Mouse (Mus musculus): ENCODE measurements around the gene Tas2r113. TPM values are rescaled to one million over a fixed set of nuclear protein-coding genes. Genes with fewer than 3 reads are reported as not detected.
"Not testable (repeated sequence)": the region's sequence is repeated elsewhere in the genome, so short reads cannot be mapped to it uniquely, and the experiment has no call there.

The Tas2r113 gene
- polyA plus RNA-seq (2015; fragmentation: Nextera tagmentation; extraction: Ambion mirVana), result not detected in 2 replicates

- no peaks in the 10 kb centered on the region for H3K27me3 ChIP-seq
- H3K27ac ChIP-seq (replicated peaks), result no peak within 1 kb of the TSS
- no peak within 1 kb of the TSS for H3K4me2 ChIP-seq (replicated peaks)
- no peaks in the 10 kb centered on the region for H3K9me3 ChIP-seq (replicated peaks)
- 65% methylated on average over 1 of the region's 1 CpGs for WGBS
- no peak within 1 kb of the TSS for H3K9ac ChIP-seq
- no peak within 1 kb of the TSS for H3K4me3 ChIP-seq (replicated peaks)
- no peaks in the 10 kb centered on the region for H3K36me3 ChIP-seq
- ATAC-seq (ENCODE audit: insufficient number of reproducible peaks, low FRiP score, low TSS enrichment, low read depth), result no peak
- H3K4me1 ChIP-seq, result no peaks in the 10 kb centered on the region
Measured at GRCm38 (mm10) chr6:132892711-132893110, at the start of gene Tas2r113. Tas2r113 (plus strand) TSS chr6:132893011.

GRCm38 (mm10) chr6:132846842-132847241, 46.0 kb upstream of the Tas2r113 start, which contains the start of gene Tas2r123:
Tas2r123 (plus strand) TSS chr6:132847142.
- Histone ChIP-seq H3K36me3 (no peaks in the 10 kb centered on the region), H3K27me3 (no peaks in the 10 kb centered on the region), H3K9ac (no peak within 1 kb of the TSS), H3K4me3 (replicated peaks) (no peak within 1 kb of the TSS), H3K27ac (replicated peaks) (no peak within 1 kb of the TSS), H3K4me1 (no peaks in the 10 kb centered on the region), H3K4me2 (replicated peaks) (no peak within 1 kb of the TSS), H3K9me3 (replicated peaks) (no peaks in the 10 kb centered on the region)
- no peak for ATAC-seq (ENCODE audit: insufficient number of reproducible peaks, low FRiP score, low TSS enrichment, low read depth)
- WGBS, result 75% methylated on average over 1 of the region's 1 CpGs

- H3K9ac ChIP-seq, result no peak within 1 kb of the TSS
- H3K4me3 ChIP-seq (replicated peaks), result no peak within 1 kb of the TSS
- no peak for ATAC-seq (ENCODE audit: insufficient number of reproducible peaks, low FRiP score, low TSS enrichment, low read depth)
- H3K36me3 ChIP-seq, result no peaks in the 10 kb centered on the region
- no peaks in the 10 kb centered on the region for H3K27me3 ChIP-seq
- H3K4me2 ChIP-seq (replicated peaks), result no peak within 1 kb of the TSS
- no peak within 1 kb of the TSS for H3K27ac ChIP-seq (replicated peaks)
- 75% methylated on average over 1 of the region's 1 CpGs for WGBS
- no peaks in the 10 kb centered on the region for H3K4me1 ChIP-seq
- H3K9me3 ChIP-seq (replicated peaks), result no peaks in the 10 kb centered on the region
Measured at GRCm38 (mm10) chr6:132855138-132855537, 37.7 kb upstream of the Tas2r113 start, which contains the start of gene Tas2r116. Tas2r116 (plus strand) TSS chr6:132855438.

GRCm38 (mm10) chr6:132867708-132868107, 25.1 kb upstream of the Tas2r113 start, which contains the start of gene Tas2r110:
Tas2r110 (plus strand) TSS chr6:132868008.
- no peak for ATAC-seq (ENCODE audit: insufficient number of reproducible peaks, low FRiP score, low TSS enrichment, low read depth)
- Histone ChIP-seq H3K27ac (replicated peaks) (no peak within 1 kb of the TSS), H3K27me3 (no peaks in the 10 kb centered on the region), H3K4me3 (replicated peaks) (no peak within 1 kb of the TSS), H3K9ac (no peak within 1 kb of the TSS), H3K9me3 (replicated peaks) (no peaks in the 10 kb centered on the region), H3K4me2 (replicated peaks) (no peak within 1 kb of the TSS), H3K4me1 (no peaks in the 10 kb centered on the region), H3K36me3 (no peaks in the 10 kb centered on the region)

GRCm38 (mm10) chr6:132909351-132909750, 16.5 kb downstream of the Tas2r113 start, which contains the start of gene Tas2r125:
Tas2r125 (plus strand) TSS chr6:132909651.
- Histone ChIP-seq H3K4me2 (replicated peaks) (no peak within 1 kb of the TSS), H3K9me3 (replicated peaks) (no peaks in the 10 kb centered on the region), H3K27ac (replicated peaks) (no peak within 1 kb of the TSS), H3K36me3 (no peaks in the 10 kb centered on the region), H3K4me3 (replicated peaks) (no peak within 1 kb of the TSS), H3K4me1 (no peaks in the 10 kb centered on the region), H3K9ac (no peak within 1 kb of the TSS), H3K27me3 (no peaks in the 10 kb centered on the region)
- ATAC-seq (ENCODE audit: insufficient number of reproducible peaks, low FRiP score, low TSS enrichment, low read depth), result no peak
- 85% methylated on average over 3 of the region's 3 CpGs for WGBS

- not testable (repeated sequence) for H3K4me2 ChIP-seq (replicated peaks); H3K27me3 ChIP-seq; H3K4me3 ChIP-seq (replicated peaks); H3K9ac ChIP-seq; H3K27ac ChIP-seq (replicated peaks); ATAC-seq (ENCODE audit: insufficient number of reproducible peaks, low FRiP score, low TSS enrichment, low read depth); H3K9me3 ChIP-seq (replicated peaks); H3K36me3 ChIP-seq; H3K4me1 ChIP-seq
Measured at GRCm38 (mm10) chr6:132941376-132941775, 48.6 kb downstream of the Tas2r113 start.

Other genes with a start within 250 kb of the Tas2r113 start
- not detected in 2 replicates for gene A630073D07Rik, start 241.5 kb upstream of the Tas2r113 start, polyA plus RNA-seq (2015; fragmentation: Nextera tagmentation; extraction: Ambion mirVana)
- gene Tas2r120, start 236.1 kb upstream of the Tas2r113 start, polyA plus RNA-seq (2015; fragmentation: Nextera tagmentation; extraction: Ambion mirVana), result not detected in 2 replicates
- gene Tas2r121, start 192.0 kb upstream of the Tas2r113 start, polyA plus RNA-seq (2015; fragmentation: Nextera tagmentation; extraction: Ambion mirVana), result not detected in 2 replicates
- gene Tas2r122, start 181.1 kb upstream of the Tas2r113 start, polyA plus RNA-seq (2015; fragmentation: Nextera tagmentation; extraction: Ambion mirVana), result not detected in 2 replicates
- gene Tas2r115, start 155.0 kb upstream of the Tas2r113 start, polyA plus RNA-seq (2015; fragmentation: Nextera tagmentation; extraction: Ambion mirVana), result not detected in 2 replicates
- not detected in 2 replicates for gene Tas2r124, start 138.3 kb upstream of the Tas2r113 start, polyA plus RNA-seq (2015; fragmentation: Nextera tagmentation; extraction: Ambion mirVana)
- not detected in 2 replicates for gene Tas2r102, start 130.9 kb upstream of the Tas2r113 start, polyA plus RNA-seq (2015; fragmentation: Nextera tagmentation; extraction: Ambion mirVana)
- gene Tas2r136, start 114.8 kb upstream of the Tas2r113 start, polyA plus RNA-seq (2015; fragmentation: Nextera tagmentation; extraction: Ambion mirVana), result not detected in 2 replicates
- gene Tas2r117, start 90.2 kb upstream of the Tas2r113 start, polyA plus RNA-seq (2015; fragmentation: Nextera tagmentation; extraction: Ambion mirVana), result not detected in 2 replicates
- not detected in 2 replicates for gene Tas2r123, start 45.9 kb upstream of the Tas2r113 start, polyA plus RNA-seq (2015; fragmentation: Nextera tagmentation; extraction: Ambion mirVana)
- not detected in 2 replicates for gene Tas2r116, start 37.6 kb upstream of the Tas2r113 start, polyA plus RNA-seq (2015; fragmentation: Nextera tagmentation; extraction: Ambion mirVana)
- not detected in 2 replicates for gene Tas2r110, start 25.0 kb upstream of the Tas2r113 start, polyA plus RNA-seq (2015; fragmentation: Nextera tagmentation; extraction: Ambion mirVana)
- not detected in 2 replicates for gene Tas2r125, start 16.6 kb downstream of the Tas2r113 start, polyA plus RNA-seq (2015; fragmentation: Nextera tagmentation; extraction: Ambion mirVana)
- gene Tas2r129, start 58.1 kb downstream of the Tas2r113 start, polyA plus RNA-seq (2015; fragmentation: Nextera tagmentation; extraction: Ambion mirVana), result not detected in 2 replicates
- gene Tas2r131, start 64.9 kb downstream of the Tas2r113 start, polyA plus RNA-seq (2015; fragmentation: Nextera tagmentation; extraction: Ambion mirVana), result not detected in 2 replicates
- gene Tas2r109, start 88.0 kb downstream of the Tas2r113 start, polyA plus RNA-seq (2015; fragmentation: Nextera tagmentation; extraction: Ambion mirVana), result not detected in 2 replicates
- not detected in 2 replicates for gene Tas2r103, start 144.1 kb downstream of the Tas2r113 start, polyA plus RNA-seq (2015; fragmentation: Nextera tagmentation; extraction: Ambion mirVana)
- not detected in 2 replicates for gene Tas2r140, start 162.8 kb downstream of the Tas2r113 start, polyA plus RNA-seq (2015; fragmentation: Nextera tagmentation; extraction: Ambion mirVana)
- 81.3 and 83.0 TPM in 2 replicates for gene Smim10l1, start 211.9 kb downstream of the Tas2r113 start, polyA plus RNA-seq (2015; fragmentation: Nextera tagmentation; extraction: Ambion mirVana)